Mouse (Mus musculus) ES-Bruce4 (cell line): ENCODE measurements at regions not wholly inside any gene's neighbourhood (a gene's known extent, or its start where the extent isn't known, plus 50 kb on each side); places are given as distances from the start of the nearest gene placed in this dataset.

Experiments used
- H3K27ac ChIP-seq: 2 replicates; pipeline ENCODE4 v1.5.1; 2012; ENCODE audit warnings: low read length, inconsistent platforms; ENCODE audit not compliant: insufficient read depth
- H3K27me3 ChIP-seq: 2 replicates; pipeline ENCODE4 v1.6.1; 2012; ENCODE audit warnings: mild to moderate bottlenecking, low read length, inconsistent platforms; ENCODE audit not compliant: control insufficient read depth, poor library complexity, insufficient read depth, severe bottlenecking
- H3K36me3 ChIP-seq: 2 replicates; pipeline ENCODE4 v1.6.1; 2012; ENCODE audit warnings: inconsistent platforms, mild to moderate bottlenecking, low read length, moderate library complexity; ENCODE audit not compliant: control insufficient read depth, poor library complexity, insufficient read depth, severe bottlenecking
- H3K4me1 ChIP-seq: one replicate; pipeline ENCODE4 v1.8.1; 2011; ENCODE audit warnings: low read length; ENCODE audit not compliant: control insufficient read depth, insufficient read depth
- H3K4me3 ChIP-seq: 2 replicates; pipeline ENCODE4 v1.5.1; 2011; ENCODE audit warnings: low read depth, mild to moderate bottlenecking, low read length
- H3K9ac ChIP-seq: 2 replicates; pipeline ENCODE4 v1.6.1; 2012; ENCODE audit warnings: low read depth, mild to moderate bottlenecking, inconsistent platforms; ENCODE audit not compliant: poor library complexity, severe bottlenecking
- H3K9me3 ChIP-seq: replicated peaks from 2 replicates; pipeline ENCODE4 v1.6.1; 2012; ENCODE audit warnings: mild to moderate bottlenecking, low read length, inconsistent platforms; ENCODE audit not compliant: control insufficient read depth, poor library complexity, insufficient read depth, severe bottlenecking
- CTCF ChIP-seq: IDR thresholded peaks from one replicate; pipeline ENCODE4 v1.8.1; 2011; ENCODE audit warnings: low read depth, low read length
- EP300 ChIP-seq: IDR thresholded peaks from 2 replicates; pipeline ENCODE4 v1.6.1; 2011; ENCODE audit warnings: low read depth, low read length; ENCODE audit not compliant: insufficient read depth
- POLR2A ChIP-seq: IDR thresholded peaks from one replicate; pipeline ENCODE4 v1.8.1; 2011; ENCODE audit warnings: low read length; ENCODE audit not compliant: insufficient read depth

DNA sequence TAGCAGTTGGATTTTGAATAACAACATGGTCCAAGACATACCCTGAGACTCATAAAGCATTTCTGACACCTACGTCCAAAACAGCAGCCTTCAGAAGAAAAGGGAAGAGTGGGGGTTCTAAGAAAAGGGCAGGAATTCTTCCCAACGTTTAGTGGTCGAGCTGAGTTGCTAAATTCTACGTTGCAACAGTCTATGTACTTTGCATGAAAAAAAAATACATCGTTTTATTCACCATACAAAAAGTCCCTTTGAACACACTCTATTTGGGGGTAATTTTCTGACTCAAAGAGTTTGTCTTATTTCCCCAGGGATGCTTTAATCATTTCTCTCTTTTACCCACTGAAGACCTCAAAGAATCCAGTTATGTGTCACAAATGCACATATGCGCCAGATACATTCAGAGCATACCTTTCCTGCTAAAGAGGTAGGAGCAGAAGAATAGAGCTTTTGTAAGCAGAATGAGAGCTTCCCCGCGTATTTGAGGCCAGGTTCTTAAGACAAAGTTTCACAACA lies 89.3 kb downstream of the Mrpl39 start:
- Histone ChIP-seq H3K4me3 (no peak overlapping the region), H3K27ac (no peak overlapping the region), H3K4me1 (no peaks in the 10 kb centered on the region), H3K9ac (no peak overlapping the region), H3K36me3 (no peaks in the 10 kb centered on the region), H3K27me3 (no peaks in the 10 kb centered on the region), H3K9me3 (no peaks in the 10 kb centered on the region)
- TF ChIP-seq CTCF, result no peak
- TF ChIP-seq POLR2A, result no peak
- TF ChIP-seq EP300, result no peak

- H3K9me3 ChIP-seq, result no peaks in the 10 kb centered on the region
- no peaks in the 10 kb centered on the region for H3K4me1 ChIP-seq
- H3K36me3 ChIP-seq, result no peaks in the 10 kb centered on the region
- H3K27ac ChIP-seq, result no peak overlapping the region
- TF ChIP-seq CTCF (no peak), EP300 (no peak), POLR2A (no peak)
- no peaks in the 10 kb centered on the region for H3K27me3 ChIP-seq
- H3K4me3 ChIP-seq, result no peak overlapping the region
- no peak overlapping the region for H3K9ac ChIP-seq
Observed at GRCm38 (mm10) chr16:84650646-84651045, 84.9 kb downstream of the Mrpl39 start.

- no peak for TF ChIP-seq CTCF
- TF ChIP-seq EP300, result no peak
- TF ChIP-seq POLR2A, result no peak
- no peaks in the 10 kb centered on the region for H3K9me3 ChIP-seq
- no peaks in the 10 kb centered on the region for H3K4me1 ChIP-seq
- no peak overlapping the region for H3K4me3 ChIP-seq
- H3K27ac ChIP-seq, result no peak overlapping the region
- H3K36me3 ChIP-seq, result no peaks in the 10 kb centered on the region
- H3K27me3 ChIP-seq, result no peaks in the 10 kb centered on the region
- no peak overlapping the region for H3K9ac ChIP-seq
Observed at GRCm38 (mm10) chr16:84653873-84654272, 81.7 kb downstream of the Mrpl39 start.

DNA sequence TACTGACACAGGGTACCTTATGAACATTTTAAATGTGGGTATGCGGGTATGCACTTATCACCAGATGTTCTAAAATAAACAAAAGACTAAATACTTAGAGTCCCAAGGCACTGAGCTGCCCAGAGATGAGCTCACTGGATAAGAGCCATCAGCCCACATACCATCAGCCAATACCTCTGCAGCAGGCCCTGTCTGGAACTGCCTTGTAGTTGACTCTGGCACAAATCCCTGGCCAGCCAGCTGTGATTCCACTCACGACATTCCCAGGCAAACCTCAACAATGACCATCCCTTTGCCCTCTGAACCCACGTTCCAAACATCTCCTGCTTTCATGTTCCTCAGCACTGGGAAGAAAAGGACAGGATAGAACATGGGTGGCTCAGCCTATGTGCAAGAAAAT lies 73.7 kb downstream of the Mrpl39 start:
- H3K9me3 ChIP-seq, result 0 out of 2 replicates have a peak, but pooled peaks cover under 1% of the 10 kb centered on the region
- no peak for TF ChIP-seq CTCF
- no peak for TF ChIP-seq EP300
- TF ChIP-seq POLR2A, result no peak
- H3K9ac ChIP-seq, result no peak overlapping the region
- H3K36me3 ChIP-seq, result no peaks in the 10 kb centered on the region
- no peak overlapping the region for H3K4me3 ChIP-seq
- no peaks in the 10 kb centered on the region for H3K4me1 ChIP-seq
- H3K27me3 ChIP-seq, result no peaks in the 10 kb centered on the region
- H3K27ac ChIP-seq, result no peak overlapping the region

- Histone ChIP-seq H3K4me1 (no peaks in the 10 kb centered on the region), H3K27ac (no peak overlapping the region), H3K36me3 (no peaks in the 10 kb centered on the region), H3K9me3 (peaks cover 3% of the 10 kb centered on the region), H3K27me3 (no peaks in the 10 kb centered on the region), H3K4me3 (no peak overlapping the region), H3K9ac (no peak overlapping the region)
- no peak for TF ChIP-seq POLR2A
- TF ChIP-seq EP300, result no peak
- no peak for TF ChIP-seq CTCF
Observed at GRCm38 (mm10) chr16:84663581-84663980, 72.0 kb downstream of the Mrpl39 start.
